Mouse (Mus musculus) gonadal fat pad, adult 2 months (tissue): ENCODE results near the gene Hdac11. TPM values are rescaled to one million over a fixed set of nuclear protein-coding genes. Genes with fewer than 3 reads are reported as not detected.

Experiments
- DNase-seq: peaks from one replicate; pipeline ENCODE4 v3.0.0-alpha.2; 2012; ENCODE audit warnings: low read depth
- polyA plus RNA-seq: library from polyadenylated mRNA; depleted of rRNA; stranded (reverse); fragments of >200 nt; gene quantifications from 2 replicates; pipeline ENCODE4 v1.2.3, GENCODE M21; 2012

The Hdac11 gene
- polyA plus RNA-seq, 1 experiment = 68.7 TPM

GRCm38 (mm10) chr6:91137343-91137956 is 19.0 kb upstream of the Hdac11 start:
- DNase-seq = no peak

DNA sequence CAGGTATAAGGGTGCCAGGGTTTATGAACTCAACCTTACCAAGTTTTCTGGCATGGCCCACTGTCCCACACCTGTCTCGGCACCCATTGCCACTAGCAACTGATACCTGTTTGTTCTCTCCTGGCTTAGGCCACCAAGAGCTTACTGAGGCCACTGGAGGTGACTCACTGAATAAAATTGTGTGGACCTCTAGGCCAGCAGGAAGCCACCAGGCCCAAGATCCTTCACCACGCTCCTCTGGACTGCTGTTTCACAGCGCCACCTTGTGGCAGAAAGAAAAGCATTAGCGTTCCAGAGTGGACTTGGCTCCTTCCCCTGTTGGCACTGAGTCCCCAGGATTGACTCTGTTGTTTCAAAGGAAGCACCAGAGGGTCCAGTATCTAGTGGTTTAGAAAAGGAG is 16.6 kb upstream of the Hdac11 start:
- DNase-seq = no peak

DNA sequence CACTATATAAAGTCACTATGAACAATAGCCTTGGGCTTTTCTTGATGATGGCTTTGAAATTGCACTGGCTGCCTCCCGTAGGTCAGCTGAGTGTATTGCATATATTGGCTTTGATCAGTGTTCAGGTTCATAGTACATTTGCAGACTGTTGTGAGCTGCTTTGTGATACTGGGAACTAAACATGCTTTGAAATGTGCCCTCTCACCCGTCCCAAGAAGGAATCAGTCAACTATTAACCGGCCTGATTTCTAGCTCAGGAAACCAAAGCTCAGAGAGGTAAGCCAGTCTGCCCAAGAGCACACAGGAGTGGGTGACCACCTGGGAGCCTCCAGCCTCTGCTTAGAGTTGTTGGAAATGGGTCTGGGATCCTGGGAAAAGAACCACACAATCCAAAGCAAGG is 11.4 kb upstream of the Hdac11 start:
- DNase-seq = no peak

- DNase-seq = no peak
These were observed 10.9 kb upstream of the Hdac11 start for GRCm38 (mm10) chr6:91145572-91145971.

DNA sequence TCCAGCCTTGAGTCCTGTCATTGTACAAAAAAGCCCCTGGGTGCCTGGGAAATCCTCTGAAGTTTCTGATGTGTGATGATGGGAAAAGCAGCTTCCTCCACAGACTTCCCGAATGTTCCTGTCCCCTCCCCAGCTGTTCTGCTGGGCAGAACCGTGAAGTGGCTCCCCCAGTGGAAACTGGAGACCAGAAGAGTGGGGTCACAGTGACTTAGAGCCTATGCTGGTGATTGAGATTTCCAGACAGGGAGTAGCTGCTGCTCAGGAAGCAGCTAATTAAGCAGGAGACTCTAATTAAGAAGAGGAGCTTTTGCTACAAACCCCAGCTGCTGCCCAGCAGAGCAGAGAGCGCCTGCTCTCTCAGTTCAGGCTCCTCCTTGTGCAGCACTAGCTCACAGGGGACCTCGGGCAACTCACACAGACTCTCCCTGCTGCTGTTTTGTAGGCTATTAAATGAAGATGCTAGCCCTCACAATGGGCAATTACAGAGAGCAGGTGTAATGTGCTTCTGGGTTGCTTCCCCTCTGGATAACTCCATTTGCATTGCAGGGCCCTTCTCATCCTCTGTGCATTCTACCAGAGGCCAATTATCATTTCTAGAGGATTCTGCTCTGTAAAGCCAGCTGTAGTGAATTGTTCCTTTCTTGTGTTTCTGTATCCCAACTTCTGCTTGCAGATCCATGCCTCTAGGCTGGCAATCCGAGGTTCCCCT is 9.9 kb upstream of the Hdac11 start:
- DNase-seq = no peak

- DNase-seq = no peak
These were observed 9.2 kb upstream of the Hdac11 start for GRCm38 (mm10) chr6:91147152-91147770.

DNA sequence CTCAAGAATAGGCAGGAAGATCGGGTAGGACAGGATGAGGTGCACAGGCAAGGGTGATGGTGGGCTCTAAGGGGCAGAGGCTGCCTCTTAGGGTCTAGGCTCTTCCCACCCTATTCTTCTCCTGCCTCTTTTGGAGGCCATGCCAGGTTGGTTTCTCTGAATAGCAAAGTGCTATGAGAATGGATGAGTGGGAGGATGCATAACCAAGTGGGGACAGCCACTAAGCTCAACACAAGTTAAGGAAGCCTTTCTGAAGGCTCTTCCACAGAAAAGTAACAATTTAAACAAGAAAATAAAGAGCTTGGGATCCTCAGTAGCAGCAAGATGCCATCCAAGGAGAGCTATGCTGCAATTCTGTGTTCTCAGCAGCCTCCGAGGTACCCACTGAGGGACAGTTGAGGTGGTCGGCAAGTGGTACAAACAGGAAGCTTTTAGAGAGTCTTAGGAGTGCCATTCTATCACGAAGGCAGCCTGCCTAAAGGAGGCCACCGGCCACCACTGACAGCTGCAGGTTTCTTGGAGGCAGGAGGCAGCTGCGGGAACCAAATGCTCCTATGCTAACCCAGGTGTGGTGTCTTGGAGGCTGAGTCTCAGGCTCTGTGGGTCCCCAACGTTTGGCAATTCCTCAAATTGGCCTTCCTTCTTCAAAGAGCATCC is 3.4 kb upstream of the Hdac11 start:
- DNase-seq = no peak

DNA sequence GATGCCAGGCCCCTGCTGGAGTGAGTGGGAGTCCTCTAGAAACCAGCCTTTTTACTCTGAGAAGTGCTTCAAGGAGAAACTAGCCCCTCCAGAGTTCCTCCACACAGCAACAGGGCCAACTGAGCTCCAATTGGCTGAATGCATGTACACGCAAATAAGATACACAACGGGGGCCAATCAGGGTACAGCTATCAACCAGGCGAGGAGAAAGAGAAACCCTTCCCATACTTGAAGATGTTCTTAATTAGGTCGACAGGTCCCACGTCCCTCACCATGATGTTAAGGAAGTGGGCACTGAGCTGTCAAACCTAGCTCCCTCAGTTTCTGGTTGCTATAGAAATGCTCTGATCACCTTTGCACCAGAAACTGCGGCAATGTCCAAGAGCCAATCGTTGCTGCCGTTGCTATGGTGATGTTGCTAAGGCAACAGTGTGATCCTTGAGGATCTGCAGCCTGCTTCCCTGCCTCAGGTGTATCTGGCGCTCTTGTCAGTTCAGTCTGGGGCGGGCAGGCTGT is 2.9 kb upstream of the Hdac11 start:
- DNase-seq = no peak

DNA sequence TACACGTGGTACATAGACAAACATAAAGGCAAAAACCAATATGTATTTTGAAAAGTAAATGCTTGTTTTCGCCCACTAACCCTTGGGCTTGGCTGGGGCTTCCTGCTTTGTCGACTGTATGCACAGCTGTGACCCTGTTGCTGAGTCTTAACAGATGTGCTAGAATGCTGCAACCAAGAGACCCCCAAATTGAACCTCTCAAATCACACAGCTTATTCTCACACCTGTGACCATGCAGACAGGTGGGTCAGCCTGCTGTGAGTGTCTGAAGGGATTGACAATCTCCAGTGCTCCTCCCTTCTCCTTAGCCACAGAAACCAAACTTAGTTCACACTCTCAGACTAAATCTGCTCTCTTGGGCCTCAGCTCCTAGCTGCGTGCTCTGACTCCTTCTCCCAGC is 1.8 kb upstream of the Hdac11 start:
- DNase-seq = no peak

DNA sequence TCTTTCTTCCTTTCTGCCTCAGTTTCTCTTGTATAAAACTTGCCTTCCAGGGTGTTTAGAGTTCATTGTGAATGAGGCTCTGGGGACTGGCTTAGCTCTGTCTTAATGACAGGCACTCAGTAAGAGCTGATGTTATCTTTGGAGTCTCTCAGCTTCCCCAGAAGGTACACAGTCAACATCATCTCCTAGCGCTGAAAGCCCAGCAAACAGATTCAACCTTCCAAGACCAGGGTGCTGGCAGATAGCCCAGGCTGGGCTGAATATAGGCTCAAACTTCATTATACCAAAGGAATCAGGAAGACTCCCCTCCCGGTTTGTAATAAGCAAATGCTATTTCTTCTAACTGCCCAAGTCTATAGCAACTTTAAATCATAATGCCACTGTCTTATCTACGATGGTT is 1.2 kb upstream of the Hdac11 start:
- no peak for DNase-seq

DNA sequence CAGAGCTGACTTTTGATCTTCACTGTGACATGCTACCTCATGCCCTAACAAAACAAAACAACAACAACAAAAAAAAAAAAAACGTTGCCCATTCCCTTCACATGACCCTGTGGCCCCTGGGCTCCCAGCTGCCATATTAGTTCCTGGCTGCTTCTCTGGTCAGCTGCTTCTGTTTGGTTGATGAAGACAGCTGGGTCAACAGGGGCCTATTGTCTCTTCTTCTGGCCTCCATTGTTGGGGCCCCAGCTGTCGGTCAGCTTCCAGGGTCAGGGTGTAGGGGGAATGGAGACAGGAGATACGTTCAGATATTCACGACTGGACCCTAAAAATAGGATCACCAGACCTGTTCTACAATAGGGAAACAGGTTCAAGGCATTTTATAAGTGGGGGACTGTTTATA is 403 bp upstream of the Hdac11 start:
- no peak for DNase-seq

- no peak for DNase-seq
These were observed 739 bp downstream of the Hdac11 start for GRCm38 (mm10) chr6:91157237-91157570.

DNA sequence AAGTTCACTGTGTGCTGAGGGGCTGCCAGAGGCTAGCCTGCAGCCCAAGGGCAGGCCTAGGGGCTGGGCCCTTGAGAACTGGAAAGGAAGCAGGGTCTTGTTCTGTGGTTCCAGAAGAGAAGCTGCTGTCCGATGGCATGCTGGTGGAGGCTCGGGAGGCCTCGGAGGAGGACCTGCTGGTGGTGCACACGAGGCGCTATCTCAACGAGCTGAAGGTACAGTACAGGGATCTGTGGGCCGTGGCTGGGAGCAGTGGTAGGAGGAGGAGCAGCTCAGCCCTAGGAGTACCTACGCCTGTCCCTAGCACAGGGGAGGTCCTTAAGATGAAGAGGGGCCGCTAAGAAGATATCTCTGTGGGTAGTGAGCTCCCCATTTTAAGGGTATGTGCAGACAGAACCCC is 2.6 kb downstream of the Hdac11 start:
- no peak for DNase-seq

DNA sequence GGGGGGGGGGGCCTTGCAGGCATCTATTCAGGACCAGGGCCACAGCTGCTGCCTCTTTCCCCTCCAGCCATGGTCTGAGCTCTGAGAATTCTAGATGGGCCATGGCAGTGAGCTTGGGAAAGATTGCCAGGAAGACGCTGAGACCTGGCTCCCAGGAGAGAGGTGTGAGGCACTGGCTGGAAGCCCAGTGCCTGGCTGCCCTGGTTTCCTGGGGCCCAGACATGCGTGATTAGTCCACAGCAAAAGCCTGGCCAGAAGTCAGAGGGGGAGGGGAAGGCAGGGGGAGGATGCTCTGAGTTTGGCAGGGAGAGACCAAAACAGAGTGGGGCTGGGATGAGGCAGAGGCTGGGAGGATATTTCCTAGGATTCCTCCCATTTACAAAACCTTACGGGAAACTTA is 3.9 kb downstream of the Hdac11 start:
- no peak for DNase-seq

- no peak for DNase-seq
These were observed 4.5 kb downstream of the Hdac11 start for GRCm38 (mm10) chr6:91160976-91161375.

DNA sequence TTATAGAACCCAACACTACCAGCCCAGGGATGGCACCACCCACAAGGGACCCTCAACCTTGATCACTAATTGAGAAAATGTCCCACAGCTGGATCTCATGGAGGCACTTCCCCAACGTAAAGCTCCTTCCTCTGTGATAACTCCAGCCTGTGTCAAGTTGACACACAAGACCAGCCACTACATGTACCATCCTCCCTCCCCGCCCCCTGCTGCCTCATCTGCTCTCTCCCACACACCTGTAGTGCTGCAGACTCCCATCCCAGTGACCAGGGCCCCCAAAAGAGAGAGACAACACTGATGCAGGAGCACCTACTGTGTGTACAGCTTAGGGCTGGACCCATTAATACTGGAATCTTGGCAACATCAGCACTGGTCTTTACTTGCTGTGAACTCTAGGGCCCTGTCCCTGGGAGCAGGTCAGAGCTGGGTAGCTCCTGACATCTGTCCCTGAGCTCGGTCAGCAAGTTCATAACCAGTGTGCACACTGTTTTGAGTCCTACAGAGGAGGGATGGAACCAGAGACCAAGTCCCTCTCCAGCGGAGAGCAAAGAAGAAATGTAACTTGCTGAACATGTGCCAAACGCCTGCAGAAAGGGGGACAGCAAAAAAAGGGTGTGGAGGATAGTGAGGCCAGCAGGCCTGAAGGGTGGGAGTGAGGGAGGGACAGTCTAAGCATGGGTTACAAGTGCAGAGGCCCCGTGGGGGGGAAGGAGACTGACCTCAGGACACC is 5.2 kb downstream of the Hdac11 start:
- no peak for DNase-seq

- no peak for DNase-seq
These were observed 5.8 kb downstream of the Hdac11 start for GRCm38 (mm10) chr6:91162314-91162713.

GRCm38 (mm10) chr6:91163195-91163911 is 6.9 kb downstream of the Hdac11 start:
- no peak for DNase-seq

GRCm38 (mm10) chr6:91164584-91164983 is 8.1 kb downstream of the Hdac11 start:
- DNase-seq = no peak

- no peak for DNase-seq
These were observed 8.7 kb downstream of the Hdac11 start for GRCm38 (mm10) chr6:91165210-91165609.

DNA sequence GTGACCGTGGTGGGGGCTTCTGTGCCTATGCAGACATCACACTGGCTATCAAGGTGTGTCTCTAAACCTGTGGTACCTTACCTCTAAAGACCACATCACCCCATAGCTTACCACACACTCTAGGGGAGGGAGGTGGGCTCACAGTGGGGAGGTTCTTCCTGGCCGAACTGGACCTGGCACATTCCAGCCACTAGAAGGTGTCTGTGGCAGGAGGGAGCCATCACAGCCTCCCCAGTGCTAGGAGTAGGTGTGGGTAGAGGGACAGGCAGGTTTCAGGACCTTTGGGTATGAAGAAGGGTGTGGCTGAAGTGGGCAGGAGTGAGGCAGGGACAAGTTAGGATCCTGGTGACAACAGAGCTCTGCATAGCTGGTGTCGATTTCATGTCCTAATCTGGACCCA is 11.4 kb downstream of the Hdac11 start:
- DNase-seq = no peak
